Mouse (Mus musculus): ENCODE measurements at regions not wholly inside any gene's neighbourhood (a gene's known extent, or its start where the extent isn't known, plus 50 kb on each side); places are given as distances from the start of the nearest gene placed in this dataset.

DNA sequence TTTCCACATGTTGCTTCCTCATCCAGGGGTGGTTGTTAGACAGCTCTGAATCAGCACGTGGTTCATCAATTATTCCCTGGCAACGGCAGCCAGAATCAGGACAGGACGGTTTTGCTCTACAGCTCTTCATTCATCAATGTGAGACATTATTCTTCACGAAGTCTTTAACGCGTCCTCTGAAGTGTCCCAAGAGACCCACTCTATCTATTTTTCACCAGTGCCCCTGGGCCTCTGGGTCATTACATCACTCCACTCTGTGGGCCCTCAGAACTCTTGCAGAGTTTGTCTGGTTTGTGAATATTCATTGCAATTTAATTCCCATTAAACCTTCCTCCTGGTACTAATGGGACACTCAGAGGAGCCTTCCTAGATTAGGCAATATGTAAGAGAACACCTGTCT is 206.2 kb upstream of the Daam1 start:
- no peak for TF ChIP-seq CTCF (conservative IDR thresholded peaks at IDR 0.05; ENCODE audit: low read length)
- no peak for TF ChIP-seq POU5F1 (IDR thresholded peaks at IDR 0.05; ENCODE audit: borderline replicate concordance, low read length)
